Mouse (Mus musculus): Measurements from ENCODE around the gene Mrps12. TPM values are rescaled to one million over a fixed set of nuclear protein-coding genes. Genes with fewer than 3 reads are reported as not detected.

Gene Mrps12
- total and polyA plus RNA-seq, 3 experiments = 126 to 137 TPM; not detected in 1

- TF ChIP-seq HCFC1 (IDR thresholded peaks at IDR 0.05; ENCODE audit: low read depth, low read length) (no peak), ZMIZ1 (IDR thresholded peaks at IDR 0.05; ENCODE audit: low read depth, low read length) (no peak), MAZ (IDR thresholded peaks at IDR 0.05; ENCODE audit: low read depth, low read length) (no peak), SMC3 (IDR thresholded peaks at IDR 0.05; ENCODE audit: low read depth, low read length) (no peak), TBP (IDR thresholded peaks at IDR 0.05; ENCODE audit: low read depth, low read length) (no peak), ZKSCAN1 (IDR thresholded peaks at IDR 0.05; ENCODE audit: low read depth, low read length) (no peak), GABPA (IDR thresholded peaks at IDR 0.05; ENCODE audit: low read depth, low read length) (no peak), ZC3H11A (IDR thresholded peaks at IDR 0.05; ENCODE audit: low read depth, low read length) (no peak), NELFE (IDR thresholded peaks at IDR 0.05; ENCODE audit: low read depth, low read length) (no peak), ZNF384 (IDR thresholded peaks at IDR 0.05; ENCODE audit: low read depth, low read length) (peak; percentile 92), MXI1 (IDR thresholded peaks at IDR 0.05; ENCODE audit: low read depth, low read length) (no peak; the same call in 1 of the 2 replicates), E2F4 (IDR thresholded peaks at IDR 0.05; ENCODE audit: borderline replicate concordance, low read depth, low read length) (no peak), NRF1 (IDR thresholded peaks at IDR 0.05; ENCODE audit: insufficient read depth, low read depth, low read length, poor library complexity, severe bottlenecking) (no peak), MAX (IDR thresholded peaks at IDR 0.05; ENCODE audit: low read length) (peak; percentile 0; the same call in 1 of the 2 replicates), USF2 (IDR thresholded peaks at IDR 0.05; ENCODE audit: borderline replicate concordance in 1 of 2, insufficient read depth in 1 of 2, low read depth in 1 of 2, low read length in 2 of 2) (no peak), MEF2A (IDR thresholded peaks at IDR 0.05; ENCODE audit: extremely low read depth, insufficient replicate concordance, low read depth, low read length, poor library complexity, severe bottlenecking) (0 out of 2 replicates have a peak, but pooled peaks have one; percentile 12), POLR2A (IDR thresholded peaks at IDR 0.05; ENCODE audit: control insufficient read depth in 1 of 2, insufficient read depth in 1 of 2, low read depth in 1 of 2, low read length in 2 of 2, poor library complexity in 1 of 2) (no peak)
These were observed 27.9 kb upstream of the Mrps12 start (continued) for GRCm38 (mm10) chr7:28769414-28769958.

DNA sequence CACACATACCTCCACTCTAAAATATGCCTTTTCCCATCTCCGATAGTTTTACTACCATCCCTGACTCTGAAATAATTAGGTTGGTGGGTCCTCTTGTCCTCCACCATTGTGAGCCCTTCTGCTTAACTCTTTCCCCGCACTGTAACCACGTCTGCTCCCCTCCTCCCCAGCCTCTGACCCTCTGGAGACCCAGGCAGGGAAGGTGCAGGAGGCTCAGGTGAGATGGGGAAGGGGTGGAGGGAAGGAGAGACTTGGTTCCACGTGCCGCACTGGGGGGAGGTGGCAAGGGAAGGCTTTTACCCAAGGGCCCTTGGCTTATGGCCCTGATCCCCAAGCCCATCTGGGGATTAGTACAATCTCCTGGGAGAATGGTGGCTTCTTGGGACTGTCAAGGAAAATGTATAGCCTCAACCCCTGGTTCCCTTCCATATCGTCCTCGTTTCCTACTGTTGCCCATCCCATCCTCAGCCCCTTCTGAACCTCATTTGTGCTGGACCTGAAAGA, 25.9 kb upstream of the Mrps12 start, which contains the start of gene Nfkbib:
TSS of gene Nfkbib (minus strand) at position 51 of the 504 bp plus-strand sequence.
- peak within 1 kb of the TSS; percentile 20 for H3K27ac ChIP-seq (ENCODE audit: control insufficient read depth, low read depth, low read length)
- peak; percentile 8 for DNase-seq (ENCODE audit: low read depth, low spot score)
- H3K4me3 ChIP-seq (ENCODE audit: control insufficient read depth in 1 of 2, insufficient read depth in 1 of 2, low read depth in 2 of 2, low read length in 2 of 2) = peak within 1 kb of the TSS; percentile 69 to 88
- H3K27me3 ChIP-seq (ENCODE audit: control insufficient read depth in 1 of 2, insufficient read depth in 2 of 2, low read length in 2 of 2) = no peaks in the 10 kb centered on the region
- no peaks in the 10 kb centered on the region for H3K9me3 ChIP-seq (replicated peaks; ENCODE audit: insufficient read depth, low read length)
- H3K9ac ChIP-seq (ENCODE audit: control insufficient read depth, low read depth, low read length, poor library complexity, severe bottlenecking) = peak within 1 kb of the TSS; percentile 63
- H3K36me3 ChIP-seq (ENCODE audit: control insufficient read depth in 1 of 2, insufficient read depth in 2 of 2, low read length in 2 of 2) = peaks cover 0 to 32% of the 10 kb centered on the region in 2 experiments; a peak in 3 of 4 replicates
- H3K4me1 ChIP-seq (ENCODE audit: control insufficient read depth in 1 of 2, insufficient read depth in 2 of 2, low read length in 2 of 2) = peaks cover 27 to 46% of the 10 kb centered on the region in 2 experiments
- TF ChIP-seq ETS1 (IDR thresholded peaks at IDR 0.05; ENCODE audit: low read depth, low read length) (no peak), CTCF (IDR thresholded peaks at IDR 0.05 in 2 of 3, conservative IDR thresholded peaks at IDR 0.05 in 1 of 3; ENCODE audit: control insufficient read depth in 1 of 3, insufficient read depth in 1 of 3, low read depth in 2 of 3, low read length in 3 of 3, poor library complexity in 1 of 3, severe bottlenecking in 1 of 3) (no peak), POLR2AphosphoS5 (IDR thresholded peaks at IDR 0.05; ENCODE audit: borderline replicate concordance, low read depth, low read length) (no peak), USF2 (IDR thresholded peaks at IDR 0.05; ENCODE audit: borderline replicate concordance in 1 of 2, insufficient read depth in 1 of 2, low read depth in 1 of 2, low read length in 2 of 2) (no peak), E2F4 (IDR thresholded peaks at IDR 0.05; ENCODE audit: borderline replicate concordance, low read depth, low read length) (no peak), ZC3H11A (IDR thresholded peaks at IDR 0.05; ENCODE audit: low read depth, low read length) (no peak), POLR2A (IDR thresholded peaks at IDR 0.05; ENCODE audit: control insufficient read depth in 1 of 2, insufficient read depth in 1 of 2, low read depth in 1 of 2, low read length in 2 of 2, poor library complexity in 1 of 2) (no peak), POLR2AphosphoS2 (IDR thresholded peaks at IDR 0.05; ENCODE audit: low read length) (no peak), GABPA (IDR thresholded peaks at IDR 0.05; ENCODE audit: low read depth, low read length) (no peak)
- peaks cover 20% of the 10 kb centered on the region for H3K79me2 ChIP-seq (ENCODE audit: control insufficient read depth, insufficient read depth, low read length, poor library complexity)
